Mouse (Mus musculus) intestine, embryonic 15.5 days (tissue): ENCODE results near the gene Pla2g4f. TPM values are rescaled to one million over a fixed set of nuclear protein-coding genes. Genes with fewer than 3 reads are reported as not detected.
A peak's percentile ranks its signal among the peaks of the same experiment; 100 is the strongest.

ENCODE experiments used
- ATAC-seq: fragments of 200-750 bp; cut with Nextera tagmentation; 2 replicates; pipeline ENCODE4 v1.8.0; 2017; ENCODE audit warnings: moderate TSS enrichment, moderate library complexity
- H3K27ac ChIP-seq: fragments of 300-500 bp; sonication (generic); 2 replicates; pipeline ENCODE4 v1.5.1; 2015; ENCODE audit warnings: mild to moderate bottlenecking, inconsistent platforms
- H3K27me3 ChIP-seq: fragments of 300-500 bp; sonication (generic); replicated peaks from 2 replicates; pipeline ENCODE4 v1.6.1; 2015; ENCODE audit warnings: inconsistent platforms
- H3K36me3 ChIP-seq: fragments of 300-500 bp; sonication (generic); 2 replicates; pipeline ENCODE4 v1.6.1; 2015; ENCODE audit warnings: inconsistent platforms
- H3K4me1 ChIP-seq: fragments of 300-500 bp; sonication (generic); replicated peaks from 2 replicates; pipeline ENCODE4 v1.6.1; 2015; ENCODE audit warnings: inconsistent platforms
- H3K4me2 ChIP-seq: fragments of 300-500 bp; sonication (generic); replicated peaks from 2 replicates; pipeline ENCODE4 v1.6.1; 2015; ENCODE audit warnings: mild to moderate bottlenecking, inconsistent platforms
- H3K4me3 ChIP-seq: fragments of 300-500 bp; sonication (generic); replicated peaks from 2 replicates; pipeline ENCODE4 v1.5.1; 2015; ENCODE audit warnings: inconsistent platforms
- H3K9ac ChIP-seq: fragments of 300-500 bp; sonication (generic); 2 replicates; pipeline ENCODE4 v1.6.1; 2015; ENCODE audit warnings: inconsistent platforms
- H3K9me3 ChIP-seq: fragments of 300-500 bp; sonication (generic); 2 replicates; pipeline ENCODE4 v1.6.1; 2016; ENCODE audit warnings: inconsistent platforms
- WGBS: fragments of 180-500 bp; shearing (Covaris S2); methylation state at CpG from one replicate; pipeline ENCODE4 v1.1.7; 2015; 5-methylcytosine and 5-hydroxymethylcytosine counted together
- polyA plus RNA-seq: library from polyadenylated mRNA; unstranded; fragments of >200 nt; fragmentation: Nextera tagmentation; extraction: Ambion mirVana; gene quantifications from 2 replicates; pipeline ENCODE4 v1.2.1, GENCODE M21; 2015

Gene Pla2g4f
- polyA plus RNA-seq, 1 experiment from 2014 or later: 0.29 TPM

DNA sequence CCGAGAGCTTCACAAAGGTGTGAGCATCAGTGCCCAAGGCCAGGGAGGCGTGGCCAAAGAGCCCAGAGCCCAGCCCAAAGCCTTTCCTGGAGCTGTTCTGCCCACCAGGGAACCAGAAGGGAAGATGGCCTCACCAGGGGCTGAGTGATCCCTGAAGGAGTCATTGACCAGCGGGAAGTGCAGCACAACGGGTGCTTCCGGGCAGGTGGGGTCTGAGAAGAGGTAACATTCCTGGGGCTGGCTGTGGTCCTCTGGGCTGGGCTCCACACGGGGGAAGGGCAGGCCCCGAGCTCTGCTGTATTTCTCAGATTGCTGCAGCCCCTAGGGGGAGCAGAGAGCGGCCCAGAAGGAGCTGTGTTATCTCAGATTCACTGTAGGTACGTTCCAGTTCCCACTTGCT is 45.3 kb downstream of the Pla2g4f start:
- Histone ChIP-seq H3K9ac (no peak overlapping the region), H3K4me3 (no peak overlapping the region), H3K27me3 (no peaks in the 10 kb centered on the region), H3K4me1 (0 out of 2 replicates have a peak, but pooled peaks cover 5% of the 10 kb centered on the region), H3K27ac (no peak overlapping the region), H3K36me3 (no peaks in the 10 kb centered on the region), H3K4me2 (peak overlapping the region; percentile 48), H3K9me3 (no peaks in the 10 kb centered on the region)
- peak; percentile 71; the same call in 1 of the 2 replicates for ATAC-seq
- 5% methylated on average over 9 of the region's 9 CpGs for WGBS

DNA sequence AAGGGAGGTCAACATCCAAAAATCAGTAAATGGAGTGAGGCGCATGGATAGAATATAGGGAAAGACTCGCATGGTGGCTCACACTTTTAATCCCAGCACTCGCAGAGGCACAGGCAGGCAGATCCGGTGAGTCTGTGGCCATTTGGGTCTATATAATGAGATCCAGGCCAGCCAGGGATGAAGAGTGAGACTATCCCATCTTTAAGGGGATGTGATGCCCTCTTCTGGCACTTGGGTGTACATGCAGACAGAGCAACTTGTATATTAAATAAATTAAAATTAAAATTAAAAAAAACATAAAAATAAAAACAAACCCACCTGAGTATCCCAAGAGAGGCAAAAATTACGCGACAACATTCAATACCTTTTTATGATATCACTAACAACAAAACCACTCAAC is 48.4 kb downstream of the Pla2g4f start:
- Histone ChIP-seq H3K9me3 (no peaks in the 10 kb centered on the region), H3K27ac (no peak overlapping the region), H3K4me3 (no peak overlapping the region), H3K36me3 (no peaks in the 10 kb centered on the region), H3K4me1 (0 out of 2 replicates have a peak, but pooled peaks cover 5% of the 10 kb centered on the region), H3K4me2 (no peak overlapping the region), H3K27me3 (no peaks in the 10 kb centered on the region), H3K9ac (no peak overlapping the region)
- no peak for ATAC-seq
- 73% methylated on average over 6 of the region's 6 CpGs for WGBS

DNA sequence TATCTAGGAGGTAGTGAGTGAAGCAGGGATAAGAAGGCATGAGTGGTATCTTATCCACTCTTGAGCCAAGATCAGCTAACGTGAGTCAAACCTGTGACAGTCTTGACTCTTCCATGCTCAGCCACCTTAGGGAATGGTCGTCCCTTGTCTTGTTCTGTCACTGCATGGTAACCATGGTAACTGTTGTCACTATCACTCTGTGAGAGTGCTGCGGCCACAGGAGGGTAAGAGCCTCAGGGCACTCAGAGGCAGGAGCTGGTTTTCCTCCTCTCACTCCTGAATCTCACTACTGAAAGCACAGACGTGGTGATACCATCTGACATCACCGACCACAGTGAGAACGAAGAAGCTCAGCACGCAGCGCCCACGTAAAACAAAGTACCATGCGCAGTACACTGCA is 49.1 kb downstream of the Pla2g4f start:
- H3K4me1 ChIP-seq: 0 out of 2 replicates have a peak, but pooled peaks cover 5% of the 10 kb centered on the region
- no peak for ATAC-seq

DNA sequence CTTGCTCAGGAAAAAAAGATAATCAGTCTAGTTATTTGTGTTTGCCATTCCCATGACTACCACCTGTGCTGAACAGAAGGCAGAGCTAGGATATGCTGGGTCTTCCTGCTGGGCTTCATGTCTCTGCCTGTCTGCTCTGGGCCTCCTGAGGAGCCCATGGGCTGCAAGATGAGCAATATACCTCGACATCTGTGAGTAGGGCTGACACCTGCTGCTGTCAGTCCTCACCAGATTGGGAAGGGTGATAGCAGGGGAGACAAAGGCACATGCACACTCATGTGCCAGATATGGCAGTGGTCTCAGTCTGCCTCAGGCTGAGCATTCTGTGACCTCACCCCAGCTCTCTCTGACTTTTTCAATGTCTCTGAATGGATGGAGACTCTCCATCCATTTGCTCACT is 51.1 kb downstream of the Pla2g4f start:
- no peaks in the 10 kb centered on the region for H3K4me1 ChIP-seq
- H3K9ac ChIP-seq: no peak overlapping the region
- 50% methylated on average over 1 of the region's 1 CpGs for WGBS
- no peak for ATAC-seq
- H3K27ac ChIP-seq: no peak overlapping the region
- H3K4me3 ChIP-seq: no peak overlapping the region
- no peaks in the 10 kb centered on the region for H3K36me3 ChIP-seq
- no peaks in the 10 kb centered on the region for H3K9me3 ChIP-seq
- H3K4me2 ChIP-seq: no peak overlapping the region
- H3K27me3 ChIP-seq: no peaks in the 10 kb centered on the region

More for the DNA sequence above, 49.1 kb downstream of the Pla2g4f start:
- Histone ChIP-seq H3K9ac (no peak overlapping the region), H3K27ac (no peak overlapping the region), H3K27me3 (no peaks in the 10 kb centered on the region), H3K4me2 (no peak overlapping the region), H3K36me3 (no peaks in the 10 kb centered on the region), H3K4me3 (no peak overlapping the region), H3K9me3 (no peaks in the 10 kb centered on the region)
- 64% methylated on average over 10 of the region's 10 CpGs for WGBS

DNA sequence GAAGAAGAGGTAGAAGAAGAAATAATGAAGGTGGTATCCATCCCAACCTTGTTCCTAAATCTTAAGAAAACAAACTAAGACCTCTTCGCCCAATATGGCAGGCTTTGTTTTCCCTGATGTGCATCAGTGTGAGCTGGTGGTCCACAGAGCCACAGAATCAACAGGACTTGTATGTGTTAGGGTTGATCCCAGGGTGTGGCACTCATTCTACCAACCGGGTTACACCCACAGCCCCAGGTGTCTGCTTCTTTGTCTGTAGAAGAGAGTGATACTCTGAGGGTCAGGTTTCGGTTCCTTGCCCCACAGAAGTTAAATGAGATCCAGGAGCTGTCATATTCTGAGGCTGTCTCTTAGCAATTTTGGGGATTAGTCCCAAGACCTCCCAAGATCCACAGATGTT is 52.6 kb downstream of the Pla2g4f start:
- no peak for ATAC-seq
- Histone ChIP-seq H3K36me3 (no peaks in the 10 kb centered on the region), H3K4me1 (no peaks in the 10 kb centered on the region), H3K9me3 (no peaks in the 10 kb centered on the region), H3K4me3 (no peak overlapping the region), H3K9ac (no peak overlapping the region), H3K27me3 (no peaks in the 10 kb centered on the region), H3K27ac (no peak overlapping the region), H3K4me2 (no peak overlapping the region)
- 66% methylated on average over 3 of the region's 3 CpGs for WGBS

DNA sequence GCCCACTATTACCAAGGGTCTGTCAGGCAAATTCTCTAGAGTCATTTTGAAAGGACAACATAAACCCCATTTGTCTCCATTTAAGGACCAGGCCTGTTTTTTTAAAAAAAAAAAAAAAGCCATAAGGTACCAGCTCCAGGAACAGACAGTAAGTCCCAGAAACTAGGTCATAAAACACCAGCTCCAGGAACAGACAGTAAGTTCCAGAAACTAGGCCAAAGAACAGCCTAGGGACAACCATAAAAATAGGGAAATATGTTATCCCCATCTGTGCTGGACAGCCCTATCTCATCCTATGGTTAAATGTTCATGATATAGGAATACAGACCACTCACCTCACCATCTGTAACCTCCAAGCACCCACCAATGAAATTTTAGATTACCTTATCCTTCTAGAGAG is 57.7 kb downstream of the Pla2g4f start:
- H3K27me3 ChIP-seq: no peaks in the 10 kb centered on the region
- no peak overlapping the region for H3K4me3 ChIP-seq
- H3K4me2 ChIP-seq: no peak overlapping the region
- H3K9me3 ChIP-seq: no peaks in the 10 kb centered on the region
- no peaks in the 10 kb centered on the region for H3K4me1 ChIP-seq
- H3K27ac ChIP-seq: no peak overlapping the region
- H3K9ac ChIP-seq: no peak overlapping the region
- ATAC-seq: no peak
- H3K36me3 ChIP-seq: no peaks in the 10 kb centered on the region

DNA sequence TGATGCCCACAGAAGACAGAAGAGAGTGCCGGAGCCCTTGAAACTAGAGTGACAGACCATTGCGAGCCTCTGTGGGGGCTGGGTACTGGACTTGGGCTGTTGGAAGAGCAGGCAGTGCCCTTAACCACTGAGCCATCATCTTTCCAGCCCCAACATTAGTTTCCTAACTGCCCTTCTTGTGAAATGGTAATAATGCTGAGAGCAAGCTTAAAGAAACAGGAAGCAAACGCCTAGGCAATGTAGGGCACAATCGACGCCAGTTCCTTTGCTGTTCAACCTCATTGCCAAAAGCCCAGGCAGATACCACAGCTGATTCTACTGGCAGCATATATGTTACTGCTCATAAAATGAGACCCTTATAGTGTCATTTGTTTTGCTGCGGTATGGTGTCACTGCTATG is 61.3 kb downstream of the Pla2g4f start:
- Histone ChIP-seq H3K36me3 (no peaks in the 10 kb centered on the region), H3K27me3 (no peaks in the 10 kb centered on the region), H3K4me3 (no peak overlapping the region), H3K9me3 (no peaks in the 10 kb centered on the region), H3K4me2 (no peak overlapping the region), H3K9ac (no peak overlapping the region), H3K27ac (no peak overlapping the region), H3K4me1 (no peaks in the 10 kb centered on the region)
- ATAC-seq: no peak
- WGBS: 87% methylated on average over 6 of the region's 6 CpGs

Other genes with a start within 250 kb of the Pla2g4f start
- gene Ehd4, start 159.6 kb downstream of the Pla2g4f start, polyA plus RNA-seq: 50.0 and 50.1 TPM in 2 replicates
- gene Pla2g4e, start 68.8 kb downstream of the Pla2g4f start, polyA plus RNA-seq: 0.06 and 0.09 TPM in 2 replicates
- not detected in 2 replicates for gene Pla2g4d, start 25.0 kb downstream of the Pla2g4f start, polyA plus RNA-seq
- 18.2 and 18.4 TPM in 2 replicates for gene Vps39, start 39.0 kb upstream of the Pla2g4f start, polyA plus RNA-seq
- 7.3 and 8.5 TPM in 2 replicates for gene Ganc, start 89.7 kb upstream of the Pla2g4f start, polyA plus RNA-seq
- gene Tmem87a, start 89.9 kb upstream of the Pla2g4f start, polyA plus RNA-seq: 10.6 and 11.3 TPM in 2 replicates
- 0.89 and 1.0 TPM in 2 replicates for gene Capn3, start 141.9 kb upstream of the Pla2g4f start, polyA plus RNA-seq
- 46.1 and 46.5 TPM in 2 replicates for gene Zfp106, start 249.7 kb upstream of the Pla2g4f start, polyA plus RNA-seq